Mouse (Mus musculus) limb, embryonic 11.5 days (tissue): ENCODE measurements at regions not wholly inside any gene's neighbourhood (a gene's known extent, or its start where the extent isn't known, plus 50 kb on each side); places are given as distances from the start of the nearest gene placed in this dataset.
"Not testable (repeated sequence)": the region's sequence is repeated elsewhere in the genome, so short reads cannot be mapped to it uniquely, and the experiment has no call there.

Source experiments
- ATAC-seq: fragments of 200-750 bp; cut with Nextera tagmentation; 2 replicates; pipeline ENCODE4 v1.8.0; 2017; ENCODE audit warnings: low read depth; ENCODE audit not compliant: insufficient number of reproducible peaks, low FRiP score, low TSS enrichment
- DNase-seq: peaks from one replicate; pipeline ENCODE4 v3.0.0-alpha.2; 2015; ENCODE audit warnings: low spot score
- H3K27ac ChIP-seq: fragments of 300-500 bp; sonication (generic); replicated peaks from 2 replicates; pipeline ENCODE4 v1.5.1; 2014; ENCODE audit warnings: low read depth, mild to moderate bottlenecking, low read length
- H3K27me3 ChIP-seq: fragments of 300-500 bp; sonication (generic); 2 replicates; pipeline ENCODE4 v1.6.1; 2014; ENCODE audit warnings: mild to moderate bottlenecking, low read length, mixed read lengths; ENCODE audit not compliant: control insufficient read depth, insufficient read depth
- H3K36me3 ChIP-seq: fragments of 300-500 bp; sonication (generic); 2 replicates; pipeline ENCODE4 v1.6.1; 2014; ENCODE audit warnings: mild to moderate bottlenecking, low read length, moderate library complexity, mixed read lengths; ENCODE audit not compliant: control insufficient read depth, insufficient read depth
- H3K4me1 ChIP-seq: fragments of 300-500 bp; sonication (generic); 2 replicates; pipeline ENCODE4 v1.6.1; 2014; ENCODE audit warnings: low read length, mixed read lengths; ENCODE audit not compliant: control insufficient read depth, insufficient read depth
- H3K4me2 ChIP-seq: fragments of 300-500 bp; sonication (generic); 2 replicates; pipeline ENCODE4 v1.6.1; 2014; ENCODE audit warnings: low read depth, mild to moderate bottlenecking, moderate library complexity; ENCODE audit not compliant: severe bottlenecking
- H3K4me3 ChIP-seq: fragments of 300-500 bp; sonication (generic); 2 replicates; pipeline ENCODE4 v1.5.1; 2014; ENCODE audit warnings: low read depth, low read length
- H3K9ac ChIP-seq: fragments of 300-500 bp; sonication (generic); 2 replicates; pipeline ENCODE4 v1.6.1; 2014; ENCODE audit warnings: mild to moderate bottlenecking, low read length
- H3K9me3 ChIP-seq: fragments of 300-500 bp; sonication (generic); 2 replicates; pipeline ENCODE4 v1.6.1; 2016; ENCODE audit warnings: low read length; ENCODE audit not compliant: control insufficient read depth
- WGBS: fragments of 180-500 bp; shearing (Covaris S2); extraction: QIAGEN DNeasy Blood & Tissue Kit; methylation state at CpG from one replicate; pipeline ENCODE4 v1.1.7; 2014; 5-methylcytosine and 5-hydroxymethylcytosine counted together

DNA sequence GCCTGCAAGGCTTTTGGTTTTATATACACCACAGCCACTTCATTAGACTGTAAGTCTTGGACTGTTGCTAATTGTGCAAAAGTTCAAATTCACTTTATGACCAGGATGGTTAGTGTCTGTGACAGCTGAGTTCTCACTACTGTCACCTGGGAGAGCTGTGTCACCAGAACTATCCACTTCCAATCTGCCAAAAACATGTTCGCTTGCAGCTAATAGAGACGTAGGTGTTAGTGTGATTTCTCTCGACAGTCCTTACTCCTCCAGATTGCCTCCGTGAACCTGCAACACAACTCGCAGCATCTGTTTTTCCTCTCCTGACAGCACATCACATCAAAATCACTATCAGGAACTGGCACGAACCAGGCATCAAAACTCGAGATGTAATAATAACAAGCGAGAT is 491.3 kb upstream of the Klf6 start:
- Histone ChIP-seq H3K4me3 (no peak overlapping the region), H3K36me3 (no peaks in the 10 kb centered on the region), H3K9ac (no peak overlapping the region), H3K4me2 (no peak overlapping the region), H3K27me3 (no peaks in the 10 kb centered on the region), H3K4me1 (no peaks in the 10 kb centered on the region), H3K9me3 (no peaks in the 10 kb centered on the region), H3K27ac (no peak overlapping the region)
- whole genome bisulfite sequencing = 54% methylated on average over 8 of the region's 8 CpGs
- DNase-seq (no peak), ATAC-seq (no peak)

DNA sequence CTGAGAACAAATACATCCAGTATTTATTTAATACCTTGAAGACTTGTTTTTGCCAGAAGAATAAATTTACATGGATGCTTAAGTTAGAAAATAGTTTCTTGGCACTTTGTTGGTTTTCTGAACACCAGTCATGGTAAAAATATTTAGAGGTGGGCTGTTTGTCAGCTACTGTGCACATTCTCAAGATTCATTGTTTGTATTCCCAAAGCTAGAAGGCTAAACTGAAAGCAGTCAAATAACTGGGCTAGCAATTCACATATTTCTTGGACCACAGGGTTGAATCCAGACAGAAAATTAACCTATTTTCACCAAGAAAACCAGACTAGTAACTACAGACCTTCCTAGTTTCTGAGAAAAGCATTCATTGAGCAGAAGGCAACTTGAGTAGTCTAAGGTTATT is 488.1 kb upstream of the Klf6 start:
- DNase-seq (no peak), ATAC-seq (no peak)
- Histone ChIP-seq H3K27ac (no peak overlapping the region), H3K4me1 (no peaks in the 10 kb centered on the region), H3K9ac (no peak overlapping the region), H3K4me3 (no peak overlapping the region), H3K4me2 (no peak overlapping the region), H3K36me3 (no peaks in the 10 kb centered on the region), H3K27me3 (no peaks in the 10 kb centered on the region), H3K9me3 (no peaks in the 10 kb centered on the region)

DNA sequence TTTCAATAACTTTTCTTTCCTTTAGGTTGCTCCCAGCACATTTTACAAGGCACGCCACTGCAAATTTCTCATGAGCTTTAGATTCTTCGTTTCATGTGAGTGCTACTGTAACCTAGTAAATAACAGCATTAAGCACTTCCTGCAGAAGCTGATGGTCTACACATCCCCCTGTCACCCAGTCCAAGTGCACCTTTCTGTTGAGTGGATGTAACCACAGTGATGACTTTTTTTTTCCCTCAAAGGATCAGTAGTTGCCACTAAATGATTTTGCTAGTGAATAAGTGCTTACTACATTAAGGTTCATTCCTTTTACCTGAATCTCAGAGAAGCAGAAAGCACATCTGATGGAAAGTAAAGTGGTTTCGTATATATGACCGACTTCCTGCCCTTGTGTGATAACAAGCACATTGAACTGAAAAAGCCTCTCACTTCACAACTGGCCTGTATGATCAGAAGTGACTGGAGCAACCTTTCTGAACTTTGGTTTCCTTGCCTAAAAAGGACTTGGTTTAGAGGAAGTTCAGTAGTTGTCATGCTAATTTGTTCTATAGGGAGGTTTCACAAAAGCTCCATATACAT is 453.0 kb upstream of the Klf6 start:
- no peak for ATAC-seq
- no peak overlapping the region for H3K4me2 ChIP-seq
- DNase-seq = no peak
- H3K27ac ChIP-seq = no peak overlapping the region
- H3K4me1 ChIP-seq = no peaks in the 10 kb centered on the region
- H3K36me3 ChIP-seq = no peaks in the 10 kb centered on the region
- H3K4me3 ChIP-seq = no peak overlapping the region
- H3K9me3 ChIP-seq = no peaks in the 10 kb centered on the region
- H3K9ac ChIP-seq = no peak overlapping the region
- H3K27me3 ChIP-seq = no peaks in the 10 kb centered on the region
- 83% methylated on average over 4 of the region's 4 CpGs for WGBS

DNA sequence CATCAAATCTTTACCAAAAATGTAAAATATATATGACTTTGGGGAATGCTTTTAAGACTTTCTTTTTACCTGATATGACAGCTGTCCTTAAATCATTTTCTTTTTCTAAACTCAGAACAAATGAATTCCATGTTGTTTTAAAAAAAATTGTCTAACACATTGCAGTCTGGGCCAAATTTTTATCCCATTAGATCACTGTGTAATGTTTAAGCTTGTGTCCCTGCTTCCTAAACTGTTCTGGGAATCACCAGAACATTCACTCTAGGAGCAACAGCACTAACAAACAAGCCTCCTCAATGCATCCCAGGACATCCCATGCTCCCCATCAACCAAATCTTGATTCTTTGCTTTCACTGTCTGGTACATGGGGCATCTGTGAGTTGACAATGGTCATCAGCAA is 449.2 kb upstream of the Klf6 start:
- H3K4me3 ChIP-seq = no peak overlapping the region
- no peaks in the 10 kb centered on the region for H3K9me3 ChIP-seq
- no peak for DNase-seq
- no peaks in the 10 kb centered on the region for H3K4me1 ChIP-seq
- no peaks in the 10 kb centered on the region for H3K27me3 ChIP-seq
- no peak overlapping the region for H3K9ac ChIP-seq
- ATAC-seq = no peak
- H3K36me3 ChIP-seq = no peaks in the 10 kb centered on the region
- H3K27ac ChIP-seq = no peak overlapping the region
- H3K4me2 ChIP-seq = no peak overlapping the region

GRCm38 (mm10) chr13:5413009-5413408 is 448.3 kb upstream of the Klf6 start:
- not testable (repeated sequence) for H3K4me1 ChIP-seq, H3K27ac ChIP-seq, ATAC-seq, H3K9me3 ChIP-seq, H3K36me3 ChIP-seq, DNase-seq, H3K4me3 ChIP-seq, H3K27me3 ChIP-seq, H3K4me2 ChIP-seq, H3K9ac ChIP-seq

DNA sequence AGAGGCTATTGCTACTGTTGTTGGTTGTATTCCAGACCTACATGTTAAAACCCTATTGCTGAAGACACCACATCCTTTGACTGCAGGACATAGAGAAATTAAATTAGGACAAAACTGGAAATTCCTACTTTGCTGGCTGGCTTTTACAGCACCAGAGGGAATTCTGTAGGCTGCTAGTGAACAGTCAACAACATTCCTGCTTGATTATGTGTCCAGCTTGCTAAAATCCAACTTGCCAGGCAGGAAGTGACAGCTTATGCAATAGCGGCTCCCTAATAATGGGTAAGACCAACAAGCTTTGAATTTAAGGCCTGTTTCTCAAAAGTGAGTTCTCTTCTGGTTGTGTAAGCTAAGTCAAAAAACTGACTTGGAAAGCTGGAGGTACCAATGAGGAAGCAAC is 437.2 kb upstream of the Klf6 start:
- Histone ChIP-seq H3K4me3 (no peak overlapping the region), H3K4me2 (no peak overlapping the region), H3K9me3 (no peaks in the 10 kb centered on the region), H3K4me1 (no peaks in the 10 kb centered on the region), H3K27ac (no peak overlapping the region), H3K36me3 (no peaks in the 10 kb centered on the region), H3K9ac (no peak overlapping the region), H3K27me3 (no peaks in the 10 kb centered on the region)
- no peak for ATAC-seq
- no peak for DNase-seq
- WGBS = 61% methylated on average over 1 of the region's 1 CpGs

GRCm38 (mm10) chr13:5425491-5426232 is 435.6 kb upstream of the Klf6 start:
- Histone ChIP-seq H3K4me3 (no peak overlapping the region), H3K36me3 (no peaks in the 10 kb centered on the region), H3K9me3 (no peaks in the 10 kb centered on the region), H3K27ac (no peak overlapping the region), H3K9ac (no peak overlapping the region), H3K4me1 (no peaks in the 10 kb centered on the region), H3K27me3 (no peaks in the 10 kb centered on the region), H3K4me2 (no peak overlapping the region)
- 51% methylated on average over 9 of the region's 9 CpGs for WGBS
- DNase-seq (no peak), ATAC-seq (0 out of 2 replicates have a peak, but pooled peaks have one; percentile 31)

GRCm38 (mm10) chr13:5433652-5434051 is 427.6 kb upstream of the Klf6 start:
- no peak for ATAC-seq
- H3K4me2 ChIP-seq = no peak overlapping the region
- H3K36me3 ChIP-seq = no peaks in the 10 kb centered on the region
- no peak overlapping the region for H3K4me3 ChIP-seq
- no peak for DNase-seq
- 15% methylated on average over 1 of the region's 1 CpGs for WGBS
- no peak overlapping the region for H3K9ac ChIP-seq
- no peak overlapping the region for H3K27ac ChIP-seq
- H3K9me3 ChIP-seq = no peaks in the 10 kb centered on the region
- no peaks in the 10 kb centered on the region for H3K4me1 ChIP-seq
- H3K27me3 ChIP-seq = no peaks in the 10 kb centered on the region

DNA sequence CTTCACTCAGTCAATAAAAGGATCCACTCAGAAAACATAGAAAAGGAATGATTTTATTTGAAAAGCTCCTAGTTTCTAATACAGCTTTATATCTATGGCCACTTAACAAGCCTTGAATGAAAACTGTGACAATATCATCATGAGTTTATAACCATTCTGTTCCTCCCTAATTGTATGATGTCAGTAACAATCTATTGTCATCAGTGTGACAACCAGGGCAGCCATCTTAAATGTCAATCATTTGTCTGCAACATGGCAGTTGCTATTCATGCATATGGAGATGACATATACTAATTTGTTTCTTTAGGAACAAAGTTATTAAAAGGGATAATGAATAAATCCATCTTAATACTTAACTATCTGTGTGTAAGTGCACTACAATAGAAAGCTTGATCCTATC is 426.2 kb upstream of the Klf6 start:
- DNase-seq (no peak), ATAC-seq (no peak)
- H3K27ac ChIP-seq = no peak overlapping the region
- H3K9me3 ChIP-seq = no peaks in the 10 kb centered on the region
- no peaks in the 10 kb centered on the region for H3K27me3 ChIP-seq
- H3K4me1 ChIP-seq = no peaks in the 10 kb centered on the region
- H3K36me3 ChIP-seq = no peaks in the 10 kb centered on the region
- H3K4me2 ChIP-seq = no peak overlapping the region
- no peak overlapping the region for H3K4me3 ChIP-seq
- no peak overlapping the region for H3K9ac ChIP-seq
